Mouse (Mus musculus) heart, postnatal 0 days (tissue): ENCODE results near the gene Mettl6. TPM values are rescaled to one million over a fixed set of nuclear protein-coding genes. Genes with fewer than 3 reads are reported as not detected.

ENCODE experiments used
- ATAC-seq: fragments of 200-750 bp; cut with Nextera tagmentation; 2 replicates; pipeline ENCODE4 v1.8.0; 2017; ENCODE audit warnings: low read depth, moderate number of reproducible peaks, moderate library complexity; ENCODE audit not compliant: insufficient read depth
- DNase-seq: peaks from one replicate; pipeline ENCODE4 v3.0.0-alpha.2; 2016; ENCODE audit warnings: low spot score
- H3K27ac ChIP-seq: fragments of 300-500 bp; sonication (generic); 2 replicates; pipeline ENCODE4 v1.5.1; 2014; ENCODE audit warnings: low read depth, mild to moderate bottlenecking
- H3K27me3 ChIP-seq: fragments of 300-500 bp; sonication (generic); 2 replicates; pipeline ENCODE4 v1.6.1; 2014; ENCODE audit warnings: low read length, mixed read lengths; ENCODE audit not compliant: control insufficient read depth, insufficient read depth
- H3K36me3 ChIP-seq: fragments of 300-500 bp; sonication (generic); replicated peaks from 2 replicates; pipeline ENCODE4 v1.6.1; 2014; ENCODE audit warnings: low read length, mixed read lengths; ENCODE audit not compliant: control insufficient read depth, insufficient read depth
- H3K4me1 ChIP-seq: fragments of 300-500 bp; sonication (generic); 2 replicates; pipeline ENCODE4 v1.6.1; 2014; ENCODE audit warnings: antibody characterized with exemption; ENCODE audit not compliant: control insufficient read depth, insufficient read depth
- H3K4me2 ChIP-seq: fragments of 300-500 bp; sonication (generic); 2 replicates; pipeline ENCODE4 v1.6.1; 2014; ENCODE audit warnings: low read depth, mild to moderate bottlenecking, low read length, moderate library complexity
- H3K4me3 ChIP-seq: fragments of 300-500 bp; sonication (generic); 2 replicates; pipeline ENCODE4 v1.5.1; 2014; ENCODE audit warnings: low read depth, low read length
- H3K9ac ChIP-seq: fragments of 300-500 bp; sonication (generic); replicated peaks from 2 replicates; pipeline ENCODE4 v1.6.1; 2014; ENCODE audit warnings: low read depth, low read length, mixed read lengths
- H3K9me3 ChIP-seq: fragments of 300-500 bp; sonication (generic); replicated peaks from 2 replicates; pipeline ENCODE4 v1.6.1; 2016; ENCODE audit warnings: low read length; ENCODE audit not compliant: control insufficient read depth
- CTCF ChIP-seq: IDR thresholded peaks from 2 replicates; pipeline ENCODE4 v1.5.1; 2016; ENCODE audit warnings: antibody characterized with exemption, control low read depth, low read depth
- EP300 ChIP-seq: IDR thresholded peaks from 2 replicates; pipeline ENCODE4 v1.6.1; 2016; ENCODE audit warnings: antibody characterized with exemption, low read depth
- WGBS: fragments of 180-500 bp; shearing (Covaris S2); extraction: QIAGEN DNeasy Blood & Tissue Kit; methylation state at CpG from one replicate; pipeline ENCODE4 v1.1.7; 2014; 5-methylcytosine and 5-hydroxymethylcytosine counted together
- polyA plus RNA-seq: library from polyadenylated mRNA; unstranded; fragments of >200 nt; fragmentation: Nextera tagmentation; extraction: Ambion mirVana; gene quantifications from 2 replicates; pipeline ENCODE4 v1.2.1, GENCODE M21; 2015
- total RNA-seq: library from RNA; depleted of rRNA; stranded (reverse); fragments of >200 nt; gene quantifications from 2 replicates; pipeline ENCODE4 v1.2.3, GENCODE M21; 2014; ENCODE audit warnings: low replicate concordance; rRNA removed

Gene Mettl6
- total and polyA plus RNA-seq, 2 experiments from 2014 or later: 21.7 to 26.6 TPM

GRCm38 (mm10) chr14:31432424-31432823 is 62.4 kb downstream of the Mettl6 start:
- whole genome bisulfite sequencing: 24% methylated on average over 4 of the region's 4 CpGs
- Histone ChIP-seq H3K36me3 (no peaks in the 10 kb centered on the region), H3K4me3 (no peak overlapping the region), H3K27me3 (no peaks in the 10 kb centered on the region), H3K4me1 (peaks cover 39% of the 10 kb centered on the region), H3K9me3 (no peaks in the 10 kb centered on the region), H3K27ac (peak overlapping the region; percentile 49; the same call in 1 of the 2 replicates), H3K4me2 (peak overlapping the region; percentile 37), H3K9ac (no peak overlapping the region)
- TF ChIP-seq EP300: no peak
- no peak for TF ChIP-seq CTCF
- no peak for DNase-seq
- ATAC-seq: no peak

GRCm38 (mm10) chr14:31431789-31432330 is 63.0 kb downstream of the Mettl6 start:
- ATAC-seq (no peak), DNase-seq (no peak)
- TF ChIP-seq EP300 (0 out of 2 replicates have a peak, but pooled peaks have one; percentile 26), CTCF (no peak)
- Histone ChIP-seq H3K27ac (peak overlapping the region; percentile 47), H3K4me2 (peak overlapping the region; percentile 37; the same call in 1 of the 2 replicates), H3K27me3 (no peaks in the 10 kb centered on the region), H3K9me3 (no peaks in the 10 kb centered on the region), H3K4me1 (peaks cover 43% of the 10 kb centered on the region), H3K4me3 (no peak overlapping the region), H3K9ac (no peak overlapping the region), H3K36me3 (no peaks in the 10 kb centered on the region)
- 65% methylated on average over 3 of the region's 3 CpGs for WGBS

- 21% methylated on average over 5 of the region's 5 CpGs for WGBS
- no peak overlapping the region for H3K9ac ChIP-seq
- no peaks in the 10 kb centered on the region for H3K27me3 ChIP-seq
- H3K36me3 ChIP-seq: no peaks in the 10 kb centered on the region
- peak overlapping the region; percentile 78 for H3K27ac ChIP-seq
- DNase-seq (peak; percentile 39), ATAC-seq (peak; percentile 31; the same call in 1 of the 2 replicates)
- H3K4me2 ChIP-seq: peak overlapping the region; percentile 40
- H3K4me3 ChIP-seq: no peak overlapping the region
- no peaks in the 10 kb centered on the region for H3K9me3 ChIP-seq
- peaks cover 43% of the 10 kb centered on the region for H3K4me1 ChIP-seq
- TF ChIP-seq CTCF: no peak
- no peak for TF ChIP-seq EP300
Measured at GRCm38 (mm10) chr14:31429004-31429395, 65.8 kb downstream of the Mettl6 start.

- Histone ChIP-seq H3K9ac (no peak overlapping the region), H3K27me3 (no peaks in the 10 kb centered on the region), H3K9me3 (no peaks in the 10 kb centered on the region), H3K36me3 (no peaks in the 10 kb centered on the region), H3K4me2 (peak overlapping the region; percentile 40), H3K27ac (peak overlapping the region; percentile 78), H3K4me1 (peaks cover 44% of the 10 kb centered on the region), H3K4me3 (no peak overlapping the region)
- 15% methylated on average over 15 of the region's 15 CpGs for WGBS
- TF ChIP-seq CTCF (no peak), EP300 (peak; percentile 67; the same call in 1 of the 2 replicates)
- DNase-seq (peak; percentile 85), ATAC-seq (peak; percentile 67)
Measured at GRCm38 (mm10) chr14:31428211-31429003, 66.4 kb downstream of the Mettl6 start.

Other genes with a start within 250 kb of the Mettl6 start
- gene Phf7, start 243.7 kb downstream of the Mettl6 start, total RNA-seq: 2.1 and 7.4 TPM in 2 replicates
- 11.7 and 12.5 TPM in 2 replicates for gene Phf7, start 243.7 kb downstream of the Mettl6 start, polyA plus RNA-seq
- 51.1 and 64.0 TPM in 2 replicates for gene Bap1, start 243.6 kb downstream of the Mettl6 start, total RNA-seq
- 34.2 and 38.6 TPM in 2 replicates for gene Bap1, start 243.6 kb downstream of the Mettl6 start, polyA plus RNA-seq
- 0.08 TPM in 1 of 2 replicates, not detected in the other for gene Dnah1, start 171.1 kb downstream of the Mettl6 start, total RNA-seq
- 0.10 and 0.15 TPM in 2 replicates for gene Dnah1, start 171.1 kb downstream of the Mettl6 start, polyA plus RNA-seq
- 34.0 and 51.2 TPM in 2 replicates for gene Capn7, start 158.4 kb downstream of the Mettl6 start, total RNA-seq
- gene Capn7, start 158.4 kb downstream of the Mettl6 start, polyA plus RNA-seq: 32.3 and 33.8 TPM in 2 replicates
- 10.2 and 14.2 TPM in 2 replicates for gene Sh3bp5, start 59.0 kb downstream of the Mettl6 start, total RNA-seq
- gene Sh3bp5, start 59.0 kb downstream of the Mettl6 start, polyA plus RNA-seq: 37.6 and 43.4 TPM in 2 replicates
- gene Eaf1, start 641 bp downstream of the Mettl6 start, total RNA-seq: 7.4 and 12.1 TPM in 2 replicates
- 6.5 TPM in 2 replicates for gene Eaf1, start 641 bp downstream of the Mettl6 start, polyA plus RNA-seq
- 13.8 and 16.4 TPM in 2 replicates for gene Colq, start 96.3 kb upstream of the Mettl6 start, total RNA-seq
- 7.5 and 7.9 TPM in 2 replicates for gene Colq, start 96.3 kb upstream of the Mettl6 start, polyA plus RNA-seq
- not detected in 2 replicates for gene Gm49387, start 145.8 kb upstream of the Mettl6 start, total RNA-seq
- 1.7 and 1.9 TPM in 2 replicates for gene Gm49387, start 145.8 kb upstream of the Mettl6 start, polyA plus RNA-seq
- gene Btd, start 146.0 kb upstream of the Mettl6 start, total RNA-seq: 29.0 and 43.1 TPM in 2 replicates
- gene Btd, start 146.0 kb upstream of the Mettl6 start, polyA plus RNA-seq: 14.6 and 15.0 TPM in 2 replicates
- gene Hacl1, start 146.2 kb upstream of the Mettl6 start, total RNA-seq: 22.4 and 25.5 TPM in 2 replicates
- gene Hacl1, start 146.2 kb upstream of the Mettl6 start, polyA plus RNA-seq: 9.2 and 12.2 TPM in 2 replicates